Mouse (Mus musculus): ENCODE results near the gene Olfr1154. TPM values are rescaled to one million over a fixed set of nuclear protein-coding genes. Genes with fewer than 3 reads are reported as not detected.

Gene Olfr1154
- not detected in 2 replicates for polyA plus RNA-seq (2015; fragmentation: Nextera tagmentation; extraction: Ambion mirVana)

DNA sequence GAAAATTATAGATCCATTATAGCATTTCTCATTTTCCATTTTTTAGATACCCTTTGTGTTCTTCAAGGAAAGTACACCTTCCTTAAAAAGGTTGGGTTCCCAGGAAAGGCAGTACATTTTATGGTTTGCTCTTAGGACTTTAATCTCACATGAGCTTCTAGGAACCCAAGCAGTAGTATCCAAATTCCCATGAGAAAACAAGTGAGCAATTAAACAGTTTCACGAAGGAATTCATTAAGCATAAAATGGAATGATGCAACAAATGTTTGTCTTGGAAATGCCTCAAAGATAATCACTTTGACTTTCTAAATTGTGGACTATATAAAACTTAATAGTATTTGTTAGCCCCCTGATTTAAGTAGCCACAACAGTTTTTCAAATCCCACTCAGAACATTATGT lies at the start of gene Olfr1154:
Gene Olfr1154 (minus strand): TSS at position 101 of the 400 bp plus-strand sequence.
- H3K9me3 ChIP-seq (ENCODE audit: low read length), result no peaks in the 10 kb centered on the region
- no peak within 1 kb of the TSS for H3K9ac ChIP-seq (replicated peaks; ENCODE audit: low read depth)
- H3K4me1 ChIP-seq (ENCODE audit: insufficient read depth, low read depth, low read length), result no peaks in the 10 kb centered on the region
- H3K4me3 ChIP-seq (ENCODE audit: low read depth, low read length), result no peak within 1 kb of the TSS
- H3K36me3 ChIP-seq (ENCODE audit: insufficient read depth, low read length), result no peaks in the 10 kb centered on the region
- no peaks in the 10 kb centered on the region for H3K27me3 ChIP-seq (replicated peaks; ENCODE audit: insufficient read depth, low read length)
- DNase-seq (ENCODE audit: low spot score), result no peak
- H3K27ac ChIP-seq (ENCODE audit: low read length), result no peak within 1 kb of the TSS
- no peak for TF ChIP-seq EP300 (IDR thresholded peaks at IDR 0.05)
- TF ChIP-seq CTCF (IDR thresholded peaks at IDR 0.05), result no peak
- H3K4me2 ChIP-seq (replicated peaks; ENCODE audit: low read depth, low read length), result no peak within 1 kb of the TSS
- no peak for ATAC-seq
- WGBS, result 80% methylated on average over 1 of the region's 1 CpGs

- no peaks in the 10 kb centered on the region for H3K9me3 ChIP-seq (ENCODE audit: low read length)
- H3K4me1 ChIP-seq (ENCODE audit: insufficient read depth, low read depth, low read length), result no peaks in the 10 kb centered on the region
- no peak for DNase-seq (ENCODE audit: low spot score)
- no peak for TF ChIP-seq CTCF (IDR thresholded peaks at IDR 0.05)
- no peak for TF ChIP-seq EP300 (IDR thresholded peaks at IDR 0.05)
- ATAC-seq, result no peak
- H3K27me3 ChIP-seq (replicated peaks; ENCODE audit: insufficient read depth, low read length), result no peaks in the 10 kb centered on the region
- H3K4me3 ChIP-seq (ENCODE audit: low read depth, low read length), result no peak within 1 kb of the TSS
- H3K27ac ChIP-seq (ENCODE audit: low read length), result no peak within 1 kb of the TSS
- no peaks in the 10 kb centered on the region for H3K36me3 ChIP-seq (ENCODE audit: insufficient read depth, low read length)
- no peak within 1 kb of the TSS for H3K4me2 ChIP-seq (replicated peaks; ENCODE audit: low read depth, low read length)
- H3K9ac ChIP-seq (replicated peaks; ENCODE audit: low read depth), result no peak within 1 kb of the TSS
Measured at GRCm38 (mm10) chr2:87953000-87953399, 48.0 kb upstream of the Olfr1154 start, which contains the start of gene Olfr1156. Gene Olfr1156 (minus strand): TSS chr2:87953100.

- ATAC-seq (no peak), DNase-seq (ENCODE audit: low spot score) (no peak)
- no peak within 1 kb of the TSS for H3K4me3 ChIP-seq (ENCODE audit: low read depth, low read length)
- no peaks in the 10 kb centered on the region for H3K27me3 ChIP-seq (replicated peaks; ENCODE audit: insufficient read depth, low read length)
- H3K4me1 ChIP-seq (ENCODE audit: insufficient read depth, low read depth, low read length), result no peaks in the 10 kb centered on the region
- no peaks in the 10 kb centered on the region for H3K36me3 ChIP-seq (ENCODE audit: insufficient read depth, low read length)
- no peak for TF ChIP-seq CTCF (IDR thresholded peaks at IDR 0.05)
- no peak for TF ChIP-seq EP300 (IDR thresholded peaks at IDR 0.05)
- no peak within 1 kb of the TSS for H3K4me2 ChIP-seq (replicated peaks; ENCODE audit: low read depth, low read length)
- WGBS, result 97% methylated on average over 1 of the region's 1 CpGs
- no peaks in the 10 kb centered on the region for H3K9me3 ChIP-seq (ENCODE audit: low read length)
- no peak within 1 kb of the TSS for H3K9ac ChIP-seq (replicated peaks; ENCODE audit: low read depth)
- H3K27ac ChIP-seq (ENCODE audit: low read length), result no peak within 1 kb of the TSS
Measured at GRCm38 (mm10) chr2:87945037-87945436, 40.1 kb upstream of the Olfr1154 start, which contains the start of gene Olfr1155. Gene Olfr1155 (minus strand): TSS chr2:87945137.

GRCm38 (mm10) chr2:87894662-87895061 lies 10.3 kb downstream of the Olfr1154 start, which contains the start of gene Olfr1153:
Gene Olfr1153 (plus strand): TSS chr2:87894962.
- DNase-seq (ENCODE audit: low spot score), result no peak
- H3K4me3 ChIP-seq (ENCODE audit: low read depth, low read length), result no peak within 1 kb of the TSS
- H3K4me2 ChIP-seq (replicated peaks; ENCODE audit: low read depth, low read length), result no peak within 1 kb of the TSS
- no peak for ATAC-seq
- no peaks in the 10 kb centered on the region for H3K4me1 ChIP-seq (ENCODE audit: insufficient read depth, low read depth, low read length)
- TF ChIP-seq CTCF (IDR thresholded peaks at IDR 0.05) (no peak), EP300 (IDR thresholded peaks at IDR 0.05) (no peak)
- H3K9me3 ChIP-seq (ENCODE audit: low read length), result no peaks in the 10 kb centered on the region
- H3K27me3 ChIP-seq (replicated peaks; ENCODE audit: insufficient read depth, low read length), result no peaks in the 10 kb centered on the region
- H3K27ac ChIP-seq (ENCODE audit: low read length), result no peak within 1 kb of the TSS
- no peaks in the 10 kb centered on the region for H3K36me3 ChIP-seq (ENCODE audit: insufficient read depth, low read length)
- WGBS, result 58% methylated on average over 1 of the region's 1 CpGs
- H3K9ac ChIP-seq (replicated peaks; ENCODE audit: low read depth), result no peak within 1 kb of the TSS

GRCm38 (mm10) chr2:87866192-87866591 lies 38.8 kb downstream of the Olfr1154 start, which contains the start of gene Olfr1152:
Gene Olfr1152 (plus strand): TSS chr2:87866492.
- no peak within 1 kb of the TSS for H3K4me3 ChIP-seq (ENCODE audit: low read depth, low read length)
- ATAC-seq, result no peak
- H3K27me3 ChIP-seq (replicated peaks; ENCODE audit: insufficient read depth, low read length), result no peaks in the 10 kb centered on the region
- no peaks in the 10 kb centered on the region for H3K4me1 ChIP-seq (ENCODE audit: insufficient read depth, low read depth, low read length)
- no peaks in the 10 kb centered on the region for H3K9me3 ChIP-seq (ENCODE audit: low read length)
- H3K27ac ChIP-seq (ENCODE audit: low read length), result no peak within 1 kb of the TSS
- no peaks in the 10 kb centered on the region for H3K36me3 ChIP-seq (ENCODE audit: insufficient read depth, low read length)
- H3K9ac ChIP-seq (replicated peaks; ENCODE audit: low read depth), result no peak within 1 kb of the TSS
- H3K4me2 ChIP-seq (replicated peaks; ENCODE audit: low read depth, low read length), result no peak within 1 kb of the TSS
- TF ChIP-seq EP300 (IDR thresholded peaks at IDR 0.05) (no peak), CTCF (IDR thresholded peaks at IDR 0.05) (no peak)
- DNase-seq (ENCODE audit: low spot score), result no peak

DNA sequence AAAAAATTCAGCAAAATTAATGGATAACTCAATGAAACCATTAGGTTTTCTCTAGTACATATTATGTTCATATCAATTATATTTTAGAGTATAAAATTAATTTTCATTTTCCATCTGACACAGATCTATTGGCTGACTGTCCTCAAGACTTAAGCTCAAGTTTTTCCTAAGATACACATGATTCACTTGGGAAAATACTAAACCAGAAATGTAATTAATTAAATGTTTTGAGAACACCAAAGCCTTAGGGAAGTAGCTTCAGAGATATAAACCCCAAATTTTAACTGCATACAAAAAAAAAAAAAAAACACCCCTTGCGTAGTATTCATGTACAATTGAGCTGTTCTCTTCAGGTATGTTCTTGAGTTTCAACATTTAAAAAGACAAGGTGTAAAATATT lies 49.4 kb downstream of the Olfr1154 start, which contains the start of gene Olfr1151:
Gene Olfr1151 (plus strand): TSS at position 301 of the 400 bp plus-strand sequence.
- no peak within 1 kb of the TSS for H3K27ac ChIP-seq (ENCODE audit: low read length)
- no peak within 1 kb of the TSS for H3K9ac ChIP-seq (replicated peaks; ENCODE audit: low read depth)
- H3K4me2 ChIP-seq (replicated peaks; ENCODE audit: low read depth, low read length), result no peak within 1 kb of the TSS
- no peaks in the 10 kb centered on the region for H3K27me3 ChIP-seq (replicated peaks; ENCODE audit: insufficient read depth, low read length)
- no peak for TF ChIP-seq EP300 (IDR thresholded peaks at IDR 0.05)
- TF ChIP-seq CTCF (IDR thresholded peaks at IDR 0.05), result no peak
- H3K36me3 ChIP-seq (ENCODE audit: insufficient read depth, low read length), result no peaks in the 10 kb centered on the region
- no peak for DNase-seq (ENCODE audit: low spot score)
- H3K9me3 ChIP-seq (ENCODE audit: low read length), result no peaks in the 10 kb centered on the region
- no peaks in the 10 kb centered on the region for H3K4me1 ChIP-seq (ENCODE audit: insufficient read depth, low read depth, low read length)
- H3K4me3 ChIP-seq (ENCODE audit: low read depth, low read length), result no peak within 1 kb of the TSS
- no peak for ATAC-seq
- WGBS, result 81% methylated on average over 1 of the region's 1 CpGs

Other genes starting within 250 kb of the Olfr1154 start
- gene Olfr1134, start 246.7 kb downstream of the Olfr1154 start, polyA plus RNA-seq (2015; fragmentation: Nextera tagmentation; extraction: Ambion mirVana), result not detected in 2 replicates
- gene Olfr1135, start 231.5 kb downstream of the Olfr1154 start, polyA plus RNA-seq (2015; fragmentation: Nextera tagmentation; extraction: Ambion mirVana), result not detected in 2 replicates
- gene Olfr1136, start 211.2 kb downstream of the Olfr1154 start, polyA plus RNA-seq (2015; fragmentation: Nextera tagmentation; extraction: Ambion mirVana), result not detected in 2 replicates
- not detected in 2 replicates for gene Olfr1137, start 192.0 kb downstream of the Olfr1154 start, polyA plus RNA-seq (2015; fragmentation: Nextera tagmentation; extraction: Ambion mirVana)
- gene Olfr1138, start 165.2 kb downstream of the Olfr1154 start, polyA plus RNA-seq (2015; fragmentation: Nextera tagmentation; extraction: Ambion mirVana), result not detected in 2 replicates
- gene Olfr1140, start 161.4 kb downstream of the Olfr1154 start, polyA plus RNA-seq (2015; fragmentation: Nextera tagmentation; extraction: Ambion mirVana), result not detected in 2 replicates
- not detected in 2 replicates for gene Olfr1141, start 151.2 kb downstream of the Olfr1154 start, polyA plus RNA-seq (2015; fragmentation: Nextera tagmentation; extraction: Ambion mirVana)
- gene Olfr152, start 125.7 kb downstream of the Olfr1154 start, polyA plus RNA-seq (2015; fragmentation: Nextera tagmentation; extraction: Ambion mirVana), result not detected in 2 replicates
- not detected in 2 replicates for gene Olfr1143, start 104.6 kb downstream of the Olfr1154 start, polyA plus RNA-seq (2015; fragmentation: Nextera tagmentation; extraction: Ambion mirVana)
- not detected in 2 replicates for gene Olfr1145, start 95.3 kb downstream of the Olfr1154 start, polyA plus RNA-seq (2015; fragmentation: Nextera tagmentation; extraction: Ambion mirVana)
- not detected in 2 replicates for gene Olfr1148, start 74.6 kb downstream of the Olfr1154 start, polyA plus RNA-seq (2015; fragmentation: Nextera tagmentation; extraction: Ambion mirVana)
- not detected in 2 replicates for gene Olfr1150-ps1, start 61.2 kb downstream of the Olfr1154 start, polyA plus RNA-seq (2015; fragmentation: Nextera tagmentation; extraction: Ambion mirVana)
- not detected in 2 replicates for gene Olfr1151, start 49.3 kb downstream of the Olfr1154 start, polyA plus RNA-seq (2015; fragmentation: Nextera tagmentation; extraction: Ambion mirVana)
- not detected in 2 replicates for gene Olfr1152, start 38.7 kb downstream of the Olfr1154 start, polyA plus RNA-seq (2015; fragmentation: Nextera tagmentation; extraction: Ambion mirVana)
- not detected in 2 replicates for gene Olfr1153, start 10.2 kb downstream of the Olfr1154 start, polyA plus RNA-seq (2015; fragmentation: Nextera tagmentation; extraction: Ambion mirVana)
- not detected in 2 replicates for gene Olfr1155, start 40.0 kb upstream of the Olfr1154 start, polyA plus RNA-seq (2015; fragmentation: Nextera tagmentation; extraction: Ambion mirVana)
- not detected in 2 replicates for gene Olfr1156, start 47.9 kb upstream of the Olfr1154 start, polyA plus RNA-seq (2015; fragmentation: Nextera tagmentation; extraction: Ambion mirVana)
- not detected in 2 replicates for gene Olfr1157, start 63.1 kb upstream of the Olfr1154 start, polyA plus RNA-seq (2015; fragmentation: Nextera tagmentation; extraction: Ambion mirVana)
- gene Olfr74, start 69.5 kb upstream of the Olfr1154 start, polyA plus RNA-seq (2015; fragmentation: Nextera tagmentation; extraction: Ambion mirVana), result not detected in 2 replicates
- gene Olfr1158, start 84.9 kb upstream of the Olfr1154 start, polyA plus RNA-seq (2015; fragmentation: Nextera tagmentation; extraction: Ambion mirVana), result not detected in 2 replicates
- gene Olfr1160, start 103.1 kb upstream of the Olfr1154 start, polyA plus RNA-seq (2015; fragmentation: Nextera tagmentation; extraction: Ambion mirVana), result not detected in 2 replicates
- not detected in 2 replicates for gene Olfr1161, start 117.6 kb upstream of the Olfr1154 start, polyA plus RNA-seq (2015; fragmentation: Nextera tagmentation; extraction: Ambion mirVana)
- not detected in 2 replicates for gene Olfr73, start 132.5 kb upstream of the Olfr1154 start, polyA plus RNA-seq (2015; fragmentation: Nextera tagmentation; extraction: Ambion mirVana)
- gene Olfr1162, start 146.0 kb upstream of the Olfr1154 start, polyA plus RNA-seq (2015; fragmentation: Nextera tagmentation; extraction: Ambion mirVana), result not detected in 2 replicates
- gene Olfr1163, start 166.7 kb upstream of the Olfr1154 start, polyA plus RNA-seq (2015; fragmentation: Nextera tagmentation; extraction: Ambion mirVana), result not detected in 2 replicates
- gene Olfr1164, start 188.8 kb upstream of the Olfr1154 start, polyA plus RNA-seq (2015; fragmentation: Nextera tagmentation; extraction: Ambion mirVana), result not detected in 2 replicates
- not detected in 2 replicates for gene Olfr1166, start 223.1 kb upstream of the Olfr1154 start, polyA plus RNA-seq (2015; fragmentation: Nextera tagmentation; extraction: Ambion mirVana)

Measured in lung, postnatal 0 days (tissue).